Mouse (Mus musculus): Measurements from ENCODE around the gene Tank. TPM values are rescaled to one million over a fixed set of nuclear protein-coding genes. Genes with fewer than 3 reads are reported as not detected.

The Tank gene
- polyA plus RNA-seq, 1 experiment = 6.3 TPM

- no peaks in the 10 kb centered on the region for H3K4me1 ChIP-seq (ENCODE audit: control insufficient read depth, insufficient read depth, low read length)
- no peaks in the 10 kb centered on the region for H3K27me3 ChIP-seq (ENCODE audit: control insufficient read depth, insufficient read depth, low read length)
- TF ChIP-seq POLR2A (IDR thresholded peaks at IDR 0.05; ENCODE audit: control insufficient read depth, low read depth, low read length) (no peak), CTCF (IDR thresholded peaks at IDR 0.05; ENCODE audit: control insufficient read depth, insufficient read depth, insufficient replicate concordance, low read depth, low read length) (no peak)
- H3K36me3 ChIP-seq (ENCODE audit: control insufficient read depth, insufficient read depth, low read length) = no peaks in the 10 kb centered on the region
- no peak overlapping the region for H3K4me3 ChIP-seq (ENCODE audit: control insufficient read depth, low read depth, low read length)
- no peak overlapping the region for H3K27ac ChIP-seq (ENCODE audit: control insufficient read depth, insufficient read depth, low read depth, low read length)
Observed at GRCm38 (mm10) chr2:61551680-61552079, 26.7 kb upstream of the Tank start.

GRCm38 (mm10) chr2:61555367-61555766 is 23.0 kb upstream of the Tank start:
- Histone ChIP-seq H3K4me1 (ENCODE audit: control insufficient read depth, insufficient read depth, low read length) (no peaks in the 10 kb centered on the region), H3K36me3 (ENCODE audit: control insufficient read depth, insufficient read depth, low read length) (no peaks in the 10 kb centered on the region), H3K4me3 (ENCODE audit: control insufficient read depth, low read depth, low read length) (no peak overlapping the region), H3K27me3 (ENCODE audit: control insufficient read depth, insufficient read depth, low read length) (no peaks in the 10 kb centered on the region), H3K27ac (ENCODE audit: control insufficient read depth, insufficient read depth, low read depth, low read length) (no peak overlapping the region)
- TF ChIP-seq CTCF (IDR thresholded peaks at IDR 0.05; ENCODE audit: control insufficient read depth, insufficient read depth, insufficient replicate concordance, low read depth, low read length) (no peak), POLR2A (IDR thresholded peaks at IDR 0.05; ENCODE audit: control insufficient read depth, low read depth, low read length) (no peak)

- Histone ChIP-seq H3K36me3 (ENCODE audit: control insufficient read depth, insufficient read depth, low read length) (no peaks in the 10 kb centered on the region), H3K4me3 (ENCODE audit: control insufficient read depth, low read depth, low read length) (no peak overlapping the region), H3K4me1 (ENCODE audit: control insufficient read depth, insufficient read depth, low read length) (no peaks in the 10 kb centered on the region), H3K27ac (ENCODE audit: control insufficient read depth, insufficient read depth, low read depth, low read length) (no peak overlapping the region), H3K27me3 (ENCODE audit: control insufficient read depth, insufficient read depth, low read length) (no peaks in the 10 kb centered on the region)
- TF ChIP-seq CTCF (IDR thresholded peaks at IDR 0.05; ENCODE audit: control insufficient read depth, insufficient read depth, insufficient replicate concordance, low read depth, low read length) (no peak), POLR2A (IDR thresholded peaks at IDR 0.05; ENCODE audit: control insufficient read depth, low read depth, low read length) (no peak)
Observed at GRCm38 (mm10) chr2:61555825-61556224, 22.6 kb upstream of the Tank start.

GRCm38 (mm10) chr2:61556639-61557038 is 21.7 kb upstream of the Tank start:
- H3K27ac ChIP-seq (ENCODE audit: control insufficient read depth, insufficient read depth, low read depth, low read length) = no peak overlapping the region
- no peaks in the 10 kb centered on the region for H3K4me1 ChIP-seq (ENCODE audit: control insufficient read depth, insufficient read depth, low read length)
- H3K36me3 ChIP-seq (ENCODE audit: control insufficient read depth, insufficient read depth, low read length) = no peaks in the 10 kb centered on the region
- TF ChIP-seq POLR2A (IDR thresholded peaks at IDR 0.05; ENCODE audit: control insufficient read depth, low read depth, low read length) (no peak), CTCF (IDR thresholded peaks at IDR 0.05; ENCODE audit: control insufficient read depth, insufficient read depth, insufficient replicate concordance, low read depth, low read length) (no peak)
- no peak overlapping the region for H3K4me3 ChIP-seq (ENCODE audit: control insufficient read depth, low read depth, low read length)
- H3K27me3 ChIP-seq (ENCODE audit: control insufficient read depth, insufficient read depth, low read length) = no peaks in the 10 kb centered on the region

- TF ChIP-seq CTCF (IDR thresholded peaks at IDR 0.05; ENCODE audit: control insufficient read depth, insufficient read depth, insufficient replicate concordance, low read depth, low read length) (no peak), POLR2A (IDR thresholded peaks at IDR 0.05; ENCODE audit: control insufficient read depth, low read depth, low read length) (no peak)
- no peak overlapping the region for H3K27ac ChIP-seq (ENCODE audit: control insufficient read depth, insufficient read depth, low read depth, low read length)
- no peaks in the 10 kb centered on the region for H3K27me3 ChIP-seq (ENCODE audit: control insufficient read depth, insufficient read depth, low read length)
- no peaks in the 10 kb centered on the region for H3K36me3 ChIP-seq (ENCODE audit: control insufficient read depth, insufficient read depth, low read length)
- H3K4me1 ChIP-seq (ENCODE audit: control insufficient read depth, insufficient read depth, low read length) = no peaks in the 10 kb centered on the region
- no peak overlapping the region for H3K4me3 ChIP-seq (ENCODE audit: control insufficient read depth, low read depth, low read length)
Observed at GRCm38 (mm10) chr2:61557848-61558471, 20.4 kb upstream of the Tank start.

- Histone ChIP-seq H3K4me1 (ENCODE audit: control insufficient read depth, insufficient read depth, low read length) (no peaks in the 10 kb centered on the region), H3K4me3 (ENCODE audit: control insufficient read depth, low read depth, low read length) (no peak overlapping the region), H3K36me3 (ENCODE audit: control insufficient read depth, insufficient read depth, low read length) (no peaks in the 10 kb centered on the region), H3K27ac (ENCODE audit: control insufficient read depth, insufficient read depth, low read depth, low read length) (no peak overlapping the region), H3K27me3 (ENCODE audit: control insufficient read depth, insufficient read depth, low read length) (no peaks in the 10 kb centered on the region)
- TF ChIP-seq POLR2A (IDR thresholded peaks at IDR 0.05; ENCODE audit: control insufficient read depth, low read depth, low read length) = no peak
- no peak for TF ChIP-seq CTCF (IDR thresholded peaks at IDR 0.05; ENCODE audit: control insufficient read depth, insufficient read depth, insufficient replicate concordance, low read depth, low read length)
Observed at GRCm38 (mm10) chr2:61561058-61561457, 17.3 kb upstream of the Tank start.

- Histone ChIP-seq H3K27me3 (ENCODE audit: control insufficient read depth, insufficient read depth, low read length) (no peaks in the 10 kb centered on the region), H3K36me3 (ENCODE audit: control insufficient read depth, insufficient read depth, low read length) (no peaks in the 10 kb centered on the region), H3K4me3 (ENCODE audit: control insufficient read depth, low read depth, low read length) (no peak overlapping the region), H3K4me1 (ENCODE audit: control insufficient read depth, insufficient read depth, low read length) (peaks cover 3% of the 10 kb centered on the region; the same call in 1 of the 2 replicates), H3K27ac (ENCODE audit: control insufficient read depth, insufficient read depth, low read depth, low read length) (no peak overlapping the region)
- TF ChIP-seq CTCF (IDR thresholded peaks at IDR 0.05; ENCODE audit: control insufficient read depth, insufficient read depth, insufficient replicate concordance, low read depth, low read length) (no peak), POLR2A (IDR thresholded peaks at IDR 0.05; ENCODE audit: control insufficient read depth, low read depth, low read length) (no peak)
Observed at GRCm38 (mm10) chr2:61563202-61563601, 15.2 kb upstream of the Tank start.

Data from testis, adult 2 months (tissue).